Mouse (Mus musculus): ENCODE measurements at regions not wholly inside any gene's neighbourhood (a gene's known extent, or its start where the extent isn't known, plus 50 kb on each side); places are given as distances from the start of the nearest gene placed in this dataset.

- WGBS: 77% methylated on average over 3 of the region's 3 CpGs
- no peak for ATAC-seq (ENCODE audit: low read depth)
- Histone ChIP-seq H3K9ac (ENCODE audit: low read length) (no peak overlapping the region), H3K36me3 (ENCODE audit: control insufficient read depth, insufficient read depth, low read length) (no peaks in the 10 kb centered on the region), H3K4me1 (replicated peaks; ENCODE audit: control insufficient read depth, insufficient read depth, low read length) (no peaks in the 10 kb centered on the region), H3K4me3 (ENCODE audit: low read length) (no peak overlapping the region), H3K27me3 (ENCODE audit: control insufficient read depth, insufficient read depth, low read depth, low read length) (no peaks in the 10 kb centered on the region), H3K9me3 (ENCODE audit: control insufficient read depth, low read length) (no peaks in the 10 kb centered on the region), H3K4me2 (ENCODE audit: low read depth, low read length) (no peak overlapping the region), H3K27ac (ENCODE audit: low read length) (no peak overlapping the region)
Measured at GRCm38 (mm10) chr13:69061436-69061835, 62.1 kb upstream of the Adcy2 start.

All from lung, embryonic 16.5 days (tissue).